Mouse (Mus musculus): ENCODE data around the gene Prkag3.
A peak's percentile ranks its signal among the peaks of the same experiment; 100 is the strongest.

Gene Prkag3

DNA sequence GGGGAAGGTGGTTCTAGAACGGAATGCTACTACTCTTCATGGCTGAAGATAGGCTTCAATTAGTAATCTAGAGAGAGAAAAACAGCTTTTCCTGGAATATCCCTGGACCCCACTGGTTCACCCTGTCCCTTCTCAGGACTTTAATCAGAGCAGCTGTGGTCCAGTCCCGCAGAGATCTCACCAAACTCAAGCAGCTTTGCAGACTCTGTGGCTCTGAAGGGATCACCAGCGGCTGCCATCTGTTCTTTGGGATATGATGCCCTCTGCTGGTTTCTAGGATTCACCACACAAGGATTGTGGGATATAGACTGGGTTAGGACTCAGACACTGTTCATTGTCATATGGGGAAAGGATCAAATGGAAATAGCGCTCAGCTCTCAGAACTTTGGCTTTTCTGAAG, 10.8 kb upstream of the Prkag3 start:
- DNase-seq (ENCODE audit: low spot score in 2 of 2) = peak in 1 of 2 experiments; percentile 54

DNA sequence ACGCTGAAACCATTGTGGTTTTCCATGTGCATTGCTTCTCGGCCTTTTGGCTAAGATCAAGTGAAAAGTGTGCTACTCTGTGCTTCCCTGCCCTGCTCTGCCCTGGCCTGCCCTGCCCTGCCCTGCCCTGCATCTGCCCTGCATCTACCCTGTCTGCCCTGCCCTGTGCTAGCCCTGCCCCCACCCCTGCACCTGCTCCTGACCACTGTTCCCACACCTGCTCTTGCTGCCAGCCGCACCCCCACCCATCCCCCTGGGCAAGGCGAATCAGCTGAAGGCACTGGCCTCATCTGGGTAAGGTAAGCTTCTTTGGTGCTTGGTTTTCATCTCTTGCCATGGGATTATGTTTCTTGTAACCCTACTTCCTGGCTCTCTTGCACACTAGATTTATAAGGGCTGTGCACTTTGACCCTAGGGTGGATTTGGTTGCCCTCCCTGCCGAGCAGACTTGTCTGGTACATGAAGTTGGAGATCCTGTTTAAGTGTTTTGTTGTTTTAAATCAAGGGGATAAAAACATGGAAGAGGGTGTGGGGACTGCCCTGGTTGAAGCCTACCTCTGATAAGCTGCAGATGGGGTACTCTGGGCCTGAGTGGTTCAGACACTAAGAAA, 5.3 kb upstream of the Prkag3 start:
- no peak for DNase-seq (ENCODE audit: low spot score in 2 of 2)

DNA sequence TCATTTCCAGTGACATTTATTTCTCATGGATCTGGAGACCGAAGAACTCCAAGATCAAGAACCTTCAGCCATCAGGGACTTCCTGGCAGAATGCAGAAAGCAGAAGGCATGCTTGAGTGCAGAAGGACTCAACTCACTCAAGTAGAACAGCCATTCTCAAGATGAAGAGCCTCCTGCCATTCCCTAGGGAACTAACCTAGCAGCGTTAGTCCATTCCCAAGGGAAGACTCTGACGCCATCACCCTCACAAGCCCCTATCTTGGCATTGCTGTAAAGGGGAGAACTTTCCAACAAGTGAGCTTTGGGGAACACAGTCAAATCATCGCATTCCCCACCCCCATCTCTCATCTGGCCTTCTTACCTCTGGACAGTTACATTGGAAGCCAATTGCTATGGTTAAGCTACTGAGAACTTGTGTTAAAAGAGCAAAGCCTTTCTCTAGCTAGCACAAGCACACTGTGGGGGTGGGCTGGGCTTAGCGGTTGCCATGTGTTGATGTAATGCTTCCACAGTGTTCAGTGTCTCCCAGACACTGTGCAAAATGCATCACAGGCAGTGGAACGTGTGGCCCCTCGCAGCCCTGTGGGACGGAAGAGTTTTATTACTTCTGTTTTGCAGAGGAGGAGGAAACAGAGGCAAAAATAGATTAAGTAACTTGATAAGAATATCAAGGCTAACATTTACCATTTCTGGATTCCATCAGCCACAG, 4.4 kb upstream of the Prkag3 start:
- no peak for DNase-seq (ENCODE audit: low spot score in 2 of 2)

DNA sequence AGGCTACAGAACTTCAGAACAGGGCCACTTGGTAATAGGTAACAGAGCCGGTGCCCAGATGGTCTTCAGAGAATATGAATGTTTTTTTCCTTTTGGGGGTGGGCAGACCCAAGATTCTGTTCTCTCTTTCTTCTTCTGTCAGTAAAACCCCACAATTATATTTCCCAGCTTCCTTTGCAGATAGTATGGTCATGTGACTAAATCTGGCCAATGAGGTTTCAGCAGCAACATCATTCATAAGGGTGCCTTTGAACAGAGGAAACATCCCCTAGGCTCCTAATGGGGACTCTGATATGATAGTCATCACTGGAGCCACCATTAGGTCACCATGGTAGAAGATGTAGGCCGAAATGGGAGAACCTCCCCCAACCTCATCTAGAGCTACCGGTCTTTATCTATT, 3.8 kb upstream of the Prkag3 start:
- DNase-seq (ENCODE audit: low spot score in 2 of 2) = no peak

DNA sequence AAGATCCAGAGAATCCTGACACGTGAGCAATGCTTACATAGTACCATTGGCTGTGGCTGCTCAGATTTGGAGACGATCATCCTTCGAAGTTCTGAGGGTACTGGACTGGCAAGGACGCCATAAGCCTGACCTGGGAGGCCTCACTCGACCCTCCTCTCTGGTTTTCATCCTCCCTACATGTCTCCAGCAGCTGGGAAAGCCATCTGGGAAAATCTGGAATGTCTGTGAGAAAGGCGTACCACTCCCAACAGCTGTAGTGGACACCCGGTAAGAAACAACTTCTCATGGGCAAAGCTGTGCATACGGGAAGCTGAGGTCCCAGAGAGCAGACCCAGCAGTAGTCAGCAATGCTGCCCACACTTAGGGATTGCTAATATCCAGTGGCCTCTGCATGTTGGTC, 3.1 kb upstream of the Prkag3 start:
- DNase-seq (ENCODE audit: low spot score in 2 of 2) = no peak

DNA sequence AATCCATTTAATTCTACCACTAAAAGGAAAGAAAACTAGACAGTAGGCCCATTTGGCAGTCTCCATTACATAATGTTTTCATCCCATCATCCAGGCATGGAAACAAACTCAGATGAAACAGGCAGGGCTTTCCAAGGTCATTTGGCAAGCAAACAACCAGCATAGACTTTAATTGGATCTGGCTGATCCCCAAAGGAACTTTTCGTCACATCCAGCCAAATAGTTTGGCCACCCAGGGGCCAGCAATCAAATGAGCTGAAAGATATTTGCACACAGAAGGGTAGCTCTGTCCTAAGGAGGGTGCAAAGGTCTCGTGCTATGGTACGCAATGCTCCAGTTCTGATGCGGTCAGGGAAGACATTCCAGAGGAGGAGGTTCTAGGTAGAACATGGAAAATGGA, 1.7 kb upstream of the Prkag3 start:
- DNase-seq (ENCODE audit: low spot score in 2 of 2) = peak in 1 of 2 experiments; percentile 22

DNA sequence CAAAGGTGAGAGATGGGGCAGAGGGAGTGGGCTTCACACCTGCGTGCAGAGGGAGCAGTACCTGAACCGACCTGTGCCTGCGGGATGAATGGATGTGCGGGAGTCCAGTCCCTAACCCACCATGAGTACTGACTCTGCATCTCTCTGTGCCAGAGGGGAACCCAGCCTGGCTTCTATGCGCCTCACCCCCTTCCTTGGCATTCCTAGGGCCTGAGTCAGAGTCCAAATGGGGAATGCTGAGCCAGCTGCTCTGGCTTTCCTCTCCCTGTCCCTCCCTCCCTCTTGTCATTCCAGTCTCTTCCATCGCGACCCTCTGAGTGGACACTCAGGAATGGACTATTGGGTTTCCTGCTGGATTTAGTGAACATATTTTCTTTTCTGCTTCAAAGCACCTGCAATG, 280 bp upstream of the Prkag3 start:
- DNase-seq (ENCODE audit: low spot score in 2 of 2) = no peak

DNA sequence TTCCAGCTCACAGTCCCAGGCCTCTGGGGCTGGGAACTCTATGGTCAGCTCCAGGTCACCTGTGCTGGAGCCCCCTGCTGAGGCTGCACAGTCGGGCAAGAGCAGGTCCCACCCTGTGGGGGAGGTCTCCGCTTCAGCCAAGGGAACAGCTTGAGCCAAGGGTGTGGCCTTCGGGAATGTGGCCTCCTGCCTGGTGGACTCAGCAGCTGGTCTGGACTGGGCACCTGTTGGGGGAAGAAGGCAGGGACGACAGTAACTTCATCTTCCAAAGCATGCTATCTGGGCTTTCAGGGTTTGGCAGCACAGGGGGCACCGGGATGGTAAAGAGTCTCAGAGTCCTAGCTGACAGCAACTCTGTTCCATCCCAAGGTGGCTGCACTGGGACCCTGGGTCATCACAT, 1.7 kb downstream of the Prkag3 start:
- no peak for DNase-seq (ENCODE audit: low spot score in 2 of 2)

DNA sequence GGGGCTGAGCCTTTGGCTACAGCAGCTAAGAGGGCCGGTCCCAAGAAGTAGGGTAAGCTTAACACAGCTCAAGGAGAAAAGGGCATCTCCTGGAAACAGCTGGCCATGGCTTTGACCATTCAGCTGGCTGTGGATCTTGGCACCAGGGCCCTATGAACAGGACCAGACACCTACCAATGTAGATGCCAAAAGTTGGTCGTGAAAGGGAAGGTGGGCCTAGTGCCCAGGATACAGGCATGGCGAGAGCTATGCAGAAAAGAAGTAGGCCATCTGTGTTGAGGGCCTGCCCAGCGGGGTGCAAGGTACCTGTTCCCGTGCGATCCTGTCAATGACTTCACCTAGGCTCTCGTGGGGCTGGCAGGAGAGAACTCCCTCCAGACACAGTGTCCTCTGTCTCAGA, 8.2 kb downstream of the Prkag3 start:
- no peak for DNase-seq (ENCODE audit: low spot score in 2 of 2)

DNA sequence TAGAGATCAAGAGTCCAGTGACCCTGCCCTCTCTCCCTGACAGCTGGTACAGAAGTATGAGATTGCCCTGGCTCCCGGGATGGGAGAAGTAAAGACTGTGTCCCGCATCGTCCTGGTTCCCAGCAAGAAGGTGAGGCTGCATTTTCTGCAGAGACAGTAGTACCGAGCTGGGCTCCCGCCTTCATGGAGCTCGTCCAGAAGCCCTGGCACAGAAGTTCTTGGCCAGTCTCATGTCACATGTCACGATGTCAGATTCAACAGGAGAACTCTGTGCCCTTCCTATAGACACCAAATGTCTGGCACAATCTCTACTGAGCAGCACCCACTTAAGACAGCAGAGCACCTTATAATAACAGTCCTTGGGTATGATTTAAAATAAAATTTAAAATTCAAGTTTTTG, 11.5 kb downstream of the Prkag3 start:
- no peak for DNase-seq (ENCODE audit: low spot score in 2 of 2)

DNA sequence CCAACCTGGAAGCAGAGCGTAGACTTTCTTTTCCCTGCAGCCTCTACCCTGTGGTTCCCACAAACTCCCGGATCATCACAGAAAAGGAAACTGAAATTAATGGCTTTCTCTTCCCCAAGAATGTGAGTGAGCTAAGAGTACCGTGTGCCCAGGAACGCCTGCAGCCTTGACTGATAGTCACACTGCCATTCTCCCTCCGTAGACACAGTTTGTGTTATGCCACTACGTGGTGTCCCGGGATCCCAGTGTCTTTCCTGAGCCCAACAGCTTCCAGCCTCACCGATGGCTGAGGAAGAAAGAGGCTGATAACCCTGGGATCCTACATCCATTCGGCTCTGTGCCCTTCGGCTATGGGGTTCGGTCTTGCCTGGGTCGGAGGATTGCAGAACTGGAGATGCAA, 12.0 kb downstream of the Prkag3 start:
- DNase-seq (ENCODE audit: low spot score in 2 of 2) = no peak

DNA sequence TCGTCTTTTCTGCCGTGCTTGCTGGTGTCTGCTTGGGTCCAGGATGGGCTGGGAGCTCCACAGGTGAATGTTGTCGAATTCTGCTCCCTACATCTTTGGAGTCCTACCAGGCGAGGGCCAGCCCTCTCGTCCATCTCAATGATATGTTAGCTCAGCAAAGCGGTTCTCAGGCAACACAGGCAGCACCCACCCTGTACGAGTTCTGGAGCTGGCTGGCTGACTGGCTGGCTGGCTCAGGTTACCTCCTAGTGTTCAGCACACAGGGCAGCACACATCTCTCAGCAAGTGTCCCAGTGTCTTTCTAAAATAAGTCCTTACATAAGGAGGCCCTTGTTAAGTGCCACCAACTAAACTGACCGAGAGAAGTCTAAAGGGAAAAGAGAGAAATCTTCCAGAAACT, 20.6 kb downstream of the Prkag3 start:
- no peak for DNase-seq (ENCODE audit: low spot score in 2 of 2)

DNA sequence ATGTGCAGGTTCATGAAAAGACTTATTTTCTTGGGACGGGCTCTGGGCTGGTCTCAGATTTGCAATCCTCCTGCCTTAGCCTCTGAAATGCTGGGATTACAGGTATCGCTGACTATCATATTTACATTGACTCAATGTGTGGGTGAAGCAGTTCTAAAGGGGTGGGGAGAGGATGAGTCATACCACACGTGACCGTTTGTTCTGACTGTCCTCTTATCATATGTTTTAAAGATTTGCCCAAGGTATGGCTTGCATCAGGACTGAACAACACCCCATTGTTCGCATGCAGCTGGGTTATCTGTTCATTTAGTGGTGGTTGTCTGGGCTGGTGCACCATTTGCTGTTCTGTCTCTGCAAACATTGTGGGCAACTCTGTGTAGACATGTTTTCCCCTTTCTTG, 22.3 kb downstream of the Prkag3 start:
- no peak for DNase-seq (ENCODE audit: low spot score in 2 of 2)

DNA sequence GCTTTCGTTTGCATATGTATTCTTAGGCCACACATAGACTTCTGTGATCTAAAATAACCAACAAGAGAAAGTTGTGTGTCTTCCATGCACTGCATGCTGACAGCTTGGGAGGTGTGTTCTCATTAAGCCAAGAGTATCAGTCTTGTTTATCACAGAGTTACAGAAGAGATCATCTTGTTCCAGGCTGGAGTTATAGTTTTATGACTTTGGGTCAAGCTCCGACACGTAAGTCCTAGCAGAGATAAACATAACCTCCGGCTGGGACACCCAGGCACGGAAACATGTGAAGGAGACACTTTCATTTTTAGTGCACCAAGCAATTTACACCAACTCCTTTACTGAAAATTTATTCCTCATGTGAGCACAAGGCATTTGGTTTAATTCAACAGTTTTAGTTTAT, 22.9 kb downstream of the Prkag3 start:
- no peak for DNase-seq (ENCODE audit: low spot score in 2 of 2)

DNA sequence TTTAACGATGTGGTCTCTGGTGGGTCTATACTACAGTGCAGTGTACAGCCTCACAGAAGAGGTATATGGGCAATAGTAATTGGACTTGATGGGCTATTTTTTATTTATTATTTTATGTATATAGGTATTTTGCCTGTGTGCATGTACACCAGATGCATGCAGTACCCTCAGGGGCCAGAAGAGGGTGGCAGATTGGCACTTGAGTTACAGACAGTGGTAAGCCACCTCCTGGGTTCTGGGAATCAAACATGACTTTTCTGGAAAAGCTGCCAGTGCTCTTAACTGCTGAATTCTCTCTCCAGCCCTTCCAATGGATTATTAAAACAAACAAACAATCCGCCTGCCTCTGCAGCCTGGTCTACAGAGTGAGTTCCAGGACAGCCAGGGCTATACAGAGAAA, 25.3 kb downstream of the Prkag3 start:
- no peak for DNase-seq (ENCODE audit: low spot score in 2 of 2)

DNA sequence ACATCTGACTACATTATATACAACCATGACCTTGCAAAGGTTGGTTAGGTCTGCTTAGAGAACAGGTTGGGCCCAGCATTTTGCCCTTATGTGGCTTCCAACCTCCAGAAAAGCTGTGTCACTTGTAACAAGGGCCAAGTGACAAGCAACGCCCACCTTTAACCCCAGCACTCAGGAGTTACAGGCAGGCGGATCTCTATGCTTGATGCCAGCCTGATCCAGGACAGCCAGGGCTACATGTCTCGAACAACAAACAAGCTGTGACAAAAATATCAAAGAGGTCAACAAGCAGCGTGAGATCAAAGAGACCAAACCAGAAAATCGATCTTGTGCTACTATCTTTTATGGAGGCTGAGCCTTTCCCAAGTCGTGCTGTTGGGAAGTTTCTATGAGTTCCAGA, 27.4 kb downstream of the Prkag3 start:
- DNase-seq (ENCODE audit: low spot score in 2 of 2) = no peak

DNA sequence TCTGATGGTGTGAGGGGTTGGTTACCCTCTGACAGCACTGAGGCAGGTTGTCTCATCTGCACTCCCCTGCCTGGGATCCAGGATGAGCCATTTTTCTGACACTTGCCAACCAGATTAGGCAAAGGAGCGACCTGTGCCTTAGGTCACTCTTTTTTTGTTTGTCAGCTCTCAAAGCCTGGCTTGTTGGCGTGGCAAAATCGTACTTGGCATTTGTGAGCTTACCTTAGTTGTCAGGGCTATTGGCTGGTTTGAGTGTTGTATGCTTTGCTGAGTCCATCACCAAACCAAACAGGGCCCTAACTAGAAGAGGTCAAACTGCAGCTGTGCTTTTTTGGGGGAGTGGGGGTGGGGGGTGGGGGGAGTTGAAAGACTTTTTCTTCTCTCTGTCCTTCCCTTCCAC, 29.7 kb downstream of the Prkag3 start:
- DNase-seq (ENCODE audit: low spot score in 2 of 2) = no peak

DNA sequence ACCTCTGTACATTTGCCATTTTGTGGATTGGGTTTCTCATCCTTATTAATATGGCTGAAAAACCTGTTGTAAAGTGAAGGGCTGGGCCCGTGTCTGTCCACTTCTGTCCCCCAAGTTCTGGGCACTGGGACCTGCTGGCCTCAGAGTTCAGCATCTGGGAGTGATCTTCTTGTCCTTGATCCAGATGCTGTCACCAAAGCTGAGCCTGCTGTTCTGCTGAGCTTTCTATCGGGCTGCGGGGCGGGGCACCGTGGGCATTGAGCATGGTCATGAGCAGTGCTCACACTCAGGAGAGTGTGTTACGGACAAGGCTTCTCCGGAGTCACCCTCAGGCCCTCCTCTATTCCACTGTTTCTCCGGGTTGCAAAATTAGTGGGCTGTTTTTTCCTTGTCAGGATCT, 30.9 kb downstream of the Prkag3 start:
- no peak for DNase-seq (ENCODE audit: low spot score in 2 of 2)

DNA sequence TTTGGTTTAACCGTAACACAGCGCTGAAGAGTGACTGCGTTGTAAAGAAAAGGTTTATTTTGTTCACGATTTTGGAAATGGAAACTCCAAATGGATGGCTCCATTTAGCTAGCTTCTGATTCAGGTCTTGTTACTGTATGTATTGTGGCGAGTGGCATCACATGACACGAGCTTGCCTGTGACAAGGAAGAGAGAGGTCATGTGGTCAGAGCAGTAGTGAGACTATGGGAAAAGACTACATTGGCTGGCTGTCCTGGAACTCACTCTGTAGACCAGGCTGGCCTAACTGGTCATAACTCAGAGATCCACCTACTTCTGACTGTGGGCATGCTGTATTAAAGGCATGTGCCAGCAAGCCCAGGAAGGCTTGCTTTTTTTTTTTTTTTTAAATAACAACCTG, 33.1 kb downstream of the Prkag3 start:
- no peak for DNase-seq (ENCODE audit: low spot score in 2 of 2)

DNA sequence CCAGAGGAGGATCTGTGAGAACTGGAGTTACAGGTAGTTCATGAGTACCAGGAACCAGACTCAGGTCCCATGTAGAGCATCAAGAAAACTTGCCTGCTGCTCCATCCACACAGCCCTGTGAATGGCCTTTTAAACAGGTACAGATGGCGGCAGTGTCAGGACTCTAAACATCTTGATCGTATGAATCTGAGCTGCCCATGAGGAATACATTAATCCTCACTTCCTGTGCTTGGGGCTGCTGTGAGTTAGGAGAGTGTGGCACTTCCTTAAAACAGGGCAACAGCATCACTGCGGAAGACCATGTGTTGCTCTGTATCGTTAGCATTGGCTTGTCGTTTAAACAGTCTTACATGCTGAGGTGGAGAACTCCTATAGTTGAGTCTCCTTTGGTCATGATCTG, 33.6 kb downstream of the Prkag3 start:
- no peak for DNase-seq (ENCODE audit: low spot score in 2 of 2)

DNA sequence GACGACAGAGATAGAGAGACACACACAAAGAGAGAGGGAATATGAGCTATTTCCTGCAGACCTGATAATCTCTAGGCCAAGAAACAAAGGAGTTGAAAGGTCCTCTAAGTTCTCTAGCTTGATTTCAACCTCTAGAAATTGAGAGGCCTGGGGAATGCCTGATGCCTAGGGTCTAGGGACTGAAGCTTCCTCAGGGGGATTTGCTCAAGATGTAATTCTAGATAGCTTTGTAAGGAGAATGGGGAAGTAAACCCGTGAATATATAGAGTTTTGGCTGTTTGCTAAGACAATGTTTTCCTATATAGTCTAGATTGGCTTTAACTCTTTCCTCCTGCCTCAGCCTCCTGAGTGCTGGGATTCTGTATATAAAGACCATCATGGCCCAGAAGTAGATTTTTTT, 34.1 kb downstream of the Prkag3 start:
- no peak for DNase-seq (ENCODE audit: low spot score in 2 of 2)

DNA sequence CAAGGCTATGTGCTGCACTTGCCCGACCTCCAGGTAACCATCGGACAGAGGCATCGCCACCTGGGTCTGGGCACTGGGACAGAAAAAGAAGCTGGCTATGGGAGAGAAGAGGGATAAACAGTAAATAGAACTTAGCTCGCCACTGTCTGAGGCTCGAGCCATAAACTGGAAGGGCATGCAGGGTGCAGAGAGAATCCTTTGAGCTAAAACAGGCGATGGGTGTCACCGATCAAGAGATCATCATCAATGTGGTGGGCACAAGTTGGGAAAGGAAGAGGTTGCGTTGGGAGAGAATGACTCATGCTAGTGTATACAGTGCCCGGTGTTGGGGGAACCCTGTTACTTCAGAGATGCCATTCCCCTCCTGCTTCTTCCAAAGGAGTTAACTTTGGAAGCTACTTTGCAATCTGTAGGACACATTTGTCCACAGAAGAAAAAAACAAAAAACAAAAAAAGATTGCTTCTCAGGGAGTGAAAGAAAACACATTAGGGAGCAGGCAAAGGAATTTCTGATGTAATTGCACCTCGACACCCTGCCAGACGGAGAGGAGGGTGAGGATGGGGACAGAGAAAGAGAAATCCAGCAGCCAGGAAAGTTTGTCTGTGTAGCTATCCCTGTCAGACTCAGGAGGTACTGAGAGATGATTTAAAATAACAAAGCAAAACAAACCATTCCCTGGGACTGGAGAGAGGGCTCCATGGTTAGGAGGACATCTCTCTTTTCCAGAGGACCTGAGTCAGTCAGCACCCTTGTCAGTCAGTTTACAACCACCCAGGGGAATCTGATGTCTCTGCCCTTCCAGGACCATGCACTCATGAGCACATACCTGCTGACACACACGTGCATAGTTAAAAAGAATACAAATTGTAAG, 34.9 kb downstream of the Prkag3 start:
- DNase-seq (ENCODE audit: low spot score in 2 of 2) = no peak

Measured in left cerebral cortex, adult 9 months (tissue).